Mouse (Mus musculus) forebrain, embryonic 11.5 days (tissue): ENCODE results near the gene Gm10799. TPM values are rescaled to one million over a fixed set of nuclear protein-coding genes. Genes with fewer than 3 reads are reported as not detected.

Source experiments
- ATAC-seq: fragments of 200-750 bp; cut with Nextera tagmentation; replicated peaks from 2 replicates; pipeline ENCODE4 v1.8.0; 2017; ENCODE audit warnings: moderate TSS enrichment; ENCODE audit not compliant: low FRiP score
- DNase-seq: peaks from one replicate; pipeline ENCODE4 v3.0.0-alpha.2; 2017; ENCODE audit warnings: low spot score
- H3K27ac ChIP-seq: fragments of 300-500 bp; sonication (generic); 2 replicates; pipeline ENCODE4 v1.5.1; 2014; ENCODE audit warnings: low read depth, low read length
- H3K27me3 ChIP-seq: fragments of 300-500 bp; sonication (generic); 2 replicates; pipeline ENCODE4 v1.6.1; 2014; ENCODE audit warnings: mild to moderate bottlenecking, low read length, mixed read lengths; ENCODE audit not compliant: control insufficient read depth, insufficient read depth
- H3K36me3 ChIP-seq: fragments of 300-500 bp; sonication (generic); 2 replicates; pipeline ENCODE4 v1.6.1; 2014; ENCODE audit warnings: mild to moderate bottlenecking, low read length, moderate library complexity, mixed read lengths; ENCODE audit not compliant: control insufficient read depth, insufficient read depth
- H3K4me1 ChIP-seq: fragments of 300-500 bp; sonication (generic); replicated peaks from 2 replicates; pipeline ENCODE4 v1.6.1; 2014; ENCODE audit warnings: low read length, mixed read lengths; ENCODE audit not compliant: control insufficient read depth, insufficient read depth
- H3K4me2 ChIP-seq: fragments of 300-500 bp; sonication (generic); 2 replicates; pipeline ENCODE4 v1.6.1; 2014; ENCODE audit warnings: low read depth, mild to moderate bottlenecking, low read length, moderate library complexity, mixed read lengths; ENCODE audit not compliant: severe bottlenecking
- H3K4me3 ChIP-seq: fragments of 300-500 bp; sonication (generic); 2 replicates; pipeline ENCODE4 v1.5.1; 2014; ENCODE audit warnings: low read depth, low read length
- H3K9ac ChIP-seq: fragments of 300-500 bp; sonication (generic); 2 replicates; pipeline ENCODE4 v1.6.1; 2014; ENCODE audit warnings: low read length
- H3K9me3 ChIP-seq: fragments of 300-500 bp; sonication (generic); 2 replicates; pipeline ENCODE4 v1.6.1; 2016; ENCODE audit warnings: low read length, mixed read lengths; ENCODE audit not compliant: control insufficient read depth
- WGBS: fragments of 180-500 bp; shearing (Covaris S2); extraction: QIAGEN DNeasy Blood & Tissue Kit; methylation state at CpG from one replicate; pipeline ENCODE4 v1.1.7; 2014; 5-methylcytosine and 5-hydroxymethylcytosine counted together
- polyA plus RNA-seq: library from polyadenylated mRNA; unstranded; fragments of >200 nt; fragmentation: Nextera tagmentation; extraction: Ambion mirVana; gene quantifications from 2 replicates; pipeline ENCODE4 v1.2.1, GENCODE M21; 2014

Gm10799 gene
- polyA plus RNA-seq, 1 experiment from 2014 or later, result not detected

DNA sequence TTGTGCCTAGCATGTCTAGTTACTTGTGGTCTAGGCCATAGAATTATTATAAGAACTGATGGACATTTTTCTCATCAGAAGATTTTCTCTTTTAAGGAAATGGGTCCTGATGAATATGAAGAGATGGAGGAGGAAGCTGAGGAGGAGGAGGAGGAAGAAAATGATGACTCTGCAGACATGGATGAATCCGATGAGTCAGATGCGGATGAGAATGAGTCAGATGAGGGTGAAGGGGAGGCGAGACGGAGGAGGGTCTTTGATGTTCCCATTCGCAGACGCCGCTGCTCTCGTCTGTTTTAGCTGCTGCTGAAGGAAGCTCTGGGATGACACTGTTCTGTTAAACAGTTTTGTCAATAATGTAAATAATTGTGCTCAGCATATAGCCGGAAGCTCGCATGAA lies 8.6 kb downstream of the Gm10799 start:
- no peak overlapping the region for H3K4me2 ChIP-seq
- H3K4me3 ChIP-seq, result no peak overlapping the region
- ATAC-seq, result no peak
- H3K9me3 ChIP-seq, result no peaks in the 10 kb centered on the region
- 84% methylated on average over 10 of the region's 10 CpGs for WGBS
- no peak for DNase-seq
- H3K27ac ChIP-seq, result no peak overlapping the region
- no peaks in the 10 kb centered on the region for H3K27me3 ChIP-seq
- H3K9ac ChIP-seq, result no peak overlapping the region
- H3K36me3 ChIP-seq, result no peaks in the 10 kb centered on the region
- no peaks in the 10 kb centered on the region for H3K4me1 ChIP-seq

DNA sequence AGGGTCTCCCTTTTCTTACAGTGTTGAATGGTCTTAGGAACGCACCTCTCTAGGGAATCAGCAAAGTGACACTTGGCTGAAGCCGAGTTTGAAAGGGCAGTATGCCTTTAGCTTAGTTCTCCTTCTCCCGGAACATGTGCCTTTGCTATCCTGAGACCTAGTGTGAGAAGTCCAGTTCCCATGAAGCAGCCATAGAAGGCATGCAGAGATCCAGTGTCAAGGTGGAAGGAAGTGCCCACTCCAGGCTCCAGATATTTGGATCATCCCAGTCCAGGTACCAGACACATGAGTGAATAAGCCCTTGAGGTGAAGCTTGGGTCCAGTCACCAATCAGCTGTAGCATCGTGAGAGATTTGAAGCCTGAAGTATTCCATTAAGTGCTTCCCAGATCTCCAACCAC lies 9.4 kb downstream of the Gm10799 start:
- DNase-seq, result no peak
- no peaks in the 10 kb centered on the region for H3K4me1 ChIP-seq
- WGBS, result 93% methylated on average over 4 of the region's 4 CpGs
- H3K9me3 ChIP-seq, result no peaks in the 10 kb centered on the region
- H3K27ac ChIP-seq, result no peak overlapping the region
- ATAC-seq, result no peak
- H3K4me2 ChIP-seq, result no peak overlapping the region
- no peak overlapping the region for H3K4me3 ChIP-seq
- no peak overlapping the region for H3K9ac ChIP-seq
- peaks cover 2% of the 10 kb centered on the region; the same call in 1 of the 2 replicates for H3K36me3 ChIP-seq
- no peaks in the 10 kb centered on the region for H3K27me3 ChIP-seq

DNA sequence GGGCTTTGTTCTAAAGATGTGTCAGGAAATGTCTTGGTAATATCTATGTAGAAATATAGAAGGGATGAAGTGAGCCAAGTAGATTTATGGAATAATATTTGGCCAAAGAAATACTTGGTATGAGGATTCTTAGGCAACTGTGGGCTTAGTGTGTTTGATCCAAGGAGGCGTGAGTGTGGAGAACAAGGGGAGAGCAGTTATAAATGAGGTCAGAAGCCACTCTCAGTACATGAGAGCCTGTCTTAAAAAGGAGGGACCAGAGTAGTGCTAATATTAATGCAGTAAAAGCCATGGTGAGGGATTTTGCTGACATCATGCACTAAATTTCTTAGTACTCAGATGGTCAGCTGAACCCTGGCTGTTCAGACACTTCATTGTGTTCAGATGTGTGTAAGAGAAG lies 10.0 kb downstream of the Gm10799 start:
- Histone ChIP-seq H3K36me3 (peaks cover 2% of the 10 kb centered on the region; the same call in 1 of the 2 replicates), H3K4me3 (no peak overlapping the region), H3K27me3 (no peaks in the 10 kb centered on the region), H3K4me1 (no peaks in the 10 kb centered on the region), H3K27ac (no peak overlapping the region), H3K9me3 (no peaks in the 10 kb centered on the region), H3K4me2 (no peak overlapping the region), H3K9ac (no peak overlapping the region)
- ATAC-seq (no peak), DNase-seq (no peak)
- 91% methylated on average over 1 of the region's 1 CpGs for WGBS

DNA sequence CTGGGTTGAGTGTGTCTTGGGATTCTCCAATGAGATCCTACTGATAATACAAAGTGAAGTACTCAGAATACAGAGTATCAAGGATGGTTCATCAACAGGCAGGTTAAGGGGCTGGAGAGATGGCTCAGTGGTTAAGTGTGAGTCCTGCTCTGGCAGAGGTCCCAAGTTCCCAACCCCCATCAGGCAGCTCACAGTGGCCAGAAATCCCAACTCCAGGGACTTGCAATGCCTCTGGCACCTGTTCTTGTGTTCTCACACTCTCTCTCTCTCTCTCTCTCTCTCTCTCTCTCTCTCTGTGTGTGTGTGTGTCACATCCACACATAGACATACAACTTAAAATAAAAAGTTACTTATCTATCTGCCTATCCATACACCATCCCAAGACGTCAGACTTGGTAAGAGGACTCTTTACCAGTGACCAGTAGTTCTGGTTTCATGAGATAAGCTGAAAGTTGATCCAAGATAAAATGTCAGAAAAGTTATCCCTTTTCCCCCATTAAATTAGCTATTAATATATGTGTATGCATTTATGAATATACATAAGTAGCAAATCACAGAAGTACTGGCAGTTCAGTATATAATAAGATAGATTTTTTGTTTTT lies 23.8 kb downstream of the Gm10799 start:
- Histone ChIP-seq H3K9me3 (no peaks in the 10 kb centered on the region), H3K4me1 (no peaks in the 10 kb centered on the region), H3K27me3 (no peaks in the 10 kb centered on the region), H3K9ac (no peak overlapping the region), H3K27ac (no peak overlapping the region), H3K4me3 (no peak overlapping the region), H3K4me2 (no peak overlapping the region), H3K36me3 (no peaks in the 10 kb centered on the region; the same call in 1 of the 2 replicates)
- WGBS, result 92% methylated on average over 1 of the region's 1 CpGs
- no peak for ATAC-seq
- DNase-seq, result no peak

DNA sequence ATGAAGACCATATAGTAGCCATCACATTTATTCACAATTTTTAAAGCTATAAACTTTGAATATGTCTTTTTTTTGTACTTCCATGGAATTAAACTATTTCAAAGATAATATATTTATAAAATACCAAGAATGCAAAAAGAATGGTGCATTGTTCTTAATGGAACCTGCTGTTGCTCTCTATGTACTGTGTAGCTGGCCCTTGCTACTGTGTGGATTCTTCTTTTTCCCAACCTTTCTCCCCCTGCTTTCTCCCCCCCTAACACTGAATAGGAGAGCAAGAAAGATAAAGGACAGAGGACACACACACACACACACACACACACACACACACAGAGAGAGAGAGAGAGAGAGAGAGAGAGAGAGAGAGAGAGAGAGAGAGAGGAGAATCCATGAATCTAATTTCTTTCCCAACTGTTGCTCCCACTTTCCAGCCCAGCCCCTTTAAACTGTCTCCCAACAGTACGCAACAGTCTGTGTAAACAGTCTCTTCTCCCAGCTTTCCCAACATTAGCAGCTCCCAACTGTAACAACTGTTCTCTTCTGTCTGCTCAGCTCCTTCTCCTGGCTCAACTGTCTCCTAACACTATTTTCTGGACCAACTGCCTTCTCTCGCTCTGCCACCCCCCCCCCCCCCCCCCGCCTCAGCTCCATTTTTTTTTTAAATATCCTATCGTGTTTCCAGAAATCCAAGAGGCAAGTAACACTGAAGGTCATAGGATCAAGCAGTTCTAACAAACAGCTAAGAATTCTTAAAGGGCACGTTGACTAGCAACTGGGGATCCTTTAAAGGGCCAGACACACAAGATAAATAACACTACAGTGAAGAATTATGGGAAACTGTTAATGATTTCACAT lies 24.5 kb downstream of the Gm10799 start:
- Histone ChIP-seq H3K9me3 (no peaks in the 10 kb centered on the region), H3K4me2 (no peak overlapping the region), H3K27me3 (no peaks in the 10 kb centered on the region), H3K4me3 (no peak overlapping the region), H3K27ac (no peak overlapping the region), H3K36me3 (no peaks in the 10 kb centered on the region; the same call in 1 of the 2 replicates), H3K9ac (no peak overlapping the region), H3K4me1 (no peaks in the 10 kb centered on the region)
- DNase-seq (no peak), ATAC-seq (no peak)
- WGBS, result 64% methylated on average over 5 of the region's 5 CpGs

DNA sequence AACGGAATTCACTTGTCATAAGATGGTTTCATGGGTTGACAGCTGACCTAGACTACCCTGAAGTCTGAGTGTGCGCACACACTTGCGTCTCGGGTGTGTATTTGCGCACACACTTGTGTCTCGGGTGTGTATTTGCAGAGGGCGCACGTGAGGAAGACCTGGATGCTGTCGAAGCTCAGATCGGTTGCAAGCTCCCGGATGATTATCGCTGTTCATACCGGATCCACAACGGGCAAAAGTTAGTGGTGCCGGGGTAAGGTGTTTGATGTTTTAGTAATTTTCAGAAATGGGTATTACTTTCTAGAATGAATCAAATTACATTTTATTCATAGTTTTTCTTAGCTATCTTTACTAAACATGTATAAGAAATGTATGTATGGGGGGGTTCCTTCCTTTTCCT lies 25.6 kb downstream of the Gm10799 start:
- WGBS, result 97% methylated on average over 15 of the region's 15 CpGs
- no peak overlapping the region for H3K4me3 ChIP-seq
- no peak for ATAC-seq

DNA sequence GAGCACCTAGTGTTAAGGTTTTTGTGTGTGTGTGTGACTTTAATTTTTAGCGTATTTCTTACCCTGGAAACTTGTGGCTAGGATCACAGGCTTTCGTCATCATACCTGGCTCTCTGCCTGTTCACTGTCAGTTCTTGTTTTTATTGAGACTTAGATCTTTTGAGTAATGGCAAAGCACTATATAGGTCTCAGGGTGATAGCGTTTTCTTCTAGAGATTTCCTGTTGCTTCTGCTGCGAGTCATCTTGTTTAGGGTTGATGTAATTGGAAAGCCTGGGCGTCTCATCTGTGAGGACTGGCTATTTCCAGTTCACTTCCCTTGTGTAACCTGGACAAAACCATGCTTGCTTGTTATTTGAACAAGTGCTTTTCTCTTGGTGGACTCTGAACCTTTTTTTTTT lies 26.7 kb downstream of the Gm10799 start:
- H3K9ac ChIP-seq, result no peak overlapping the region
- no peaks in the 10 kb centered on the region for H3K9me3 ChIP-seq
- no peak overlapping the region for H3K4me3 ChIP-seq
- H3K4me2 ChIP-seq, result no peak overlapping the region
- H3K27ac ChIP-seq, result no peak overlapping the region
- no peaks in the 10 kb centered on the region; the same call in 1 of the 2 replicates for H3K36me3 ChIP-seq
- no peaks in the 10 kb centered on the region for H3K4me1 ChIP-seq
- DNase-seq (no peak), ATAC-seq (no peak)
- WGBS, result 90% methylated on average over 5 of the region's 5 CpGs
- no peaks in the 10 kb centered on the region for H3K27me3 ChIP-seq

More for the DNA sequence above, 25.6 kb downstream of the Gm10799 start:
- no peak for DNase-seq
- H3K4me1 ChIP-seq, result no peaks in the 10 kb centered on the region
- H3K27ac ChIP-seq, result no peak overlapping the region
- H3K9me3 ChIP-seq, result no peaks in the 10 kb centered on the region
- H3K27me3 ChIP-seq, result no peaks in the 10 kb centered on the region
- no peak overlapping the region for H3K4me2 ChIP-seq
- H3K36me3 ChIP-seq, result no peaks in the 10 kb centered on the region; the same call in 1 of the 2 replicates
- H3K9ac ChIP-seq, result no peak overlapping the region

DNA sequence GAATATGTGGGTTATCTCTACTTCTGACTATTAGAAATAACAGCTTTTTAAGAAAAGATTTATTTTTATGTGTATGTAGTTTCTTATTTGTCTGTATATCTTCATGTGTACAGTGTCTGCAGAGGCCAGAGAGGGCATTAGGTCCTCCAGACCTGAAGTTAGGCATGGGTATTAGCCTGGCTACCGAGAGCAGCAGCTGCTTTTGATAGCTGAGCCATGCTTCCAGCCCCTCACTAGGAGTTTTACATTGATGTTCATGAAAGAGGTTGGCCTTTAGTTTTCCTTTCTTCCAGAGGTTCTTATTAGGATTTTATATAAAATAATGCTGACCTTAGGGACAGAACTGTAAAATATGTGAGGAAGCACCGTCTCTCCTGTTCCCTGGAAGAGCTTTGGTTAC lies 30.1 kb downstream of the Gm10799 start:
- 70% methylated on average over 2 of the region's 2 CpGs for WGBS
- DNase-seq, result no peak
- no peaks in the 10 kb centered on the region for H3K27me3 ChIP-seq
- H3K36me3 ChIP-seq, result no peaks in the 10 kb centered on the region; the same call in 1 of the 2 replicates
- H3K4me1 ChIP-seq, result no peaks in the 10 kb centered on the region
- no peak overlapping the region for H3K4me2 ChIP-seq
- no peaks in the 10 kb centered on the region for H3K9me3 ChIP-seq
- H3K27ac ChIP-seq, result no peak overlapping the region
- H3K4me3 ChIP-seq, result no peak overlapping the region
- no peak for ATAC-seq
- no peak overlapping the region for H3K9ac ChIP-seq
